Mouse (Mus musculus) embryonic facial prominence, embryonic 11.5 days (tissue): ENCODE measurements around the gene Med17. TPM values are rescaled to one million over a fixed set of nuclear protein-coding genes. Genes with fewer than 3 reads are reported as not detected.
"Not testable (repeated sequence)": the region's sequence is repeated elsewhere in the genome, so short reads cannot be mapped to it uniquely, and the experiment has no call there.

Experiments used
- ATAC-seq: fragments of 200-750 bp; cut with Nextera tagmentation; replicated peaks from 2 replicates; pipeline ENCODE4 v1.8.0; 2017; ENCODE audit warnings: low read depth; ENCODE audit not compliant: insufficient number of reproducible peaks, low FRiP score, low TSS enrichment
- DNase-seq: peaks from one replicate; pipeline ENCODE4 v3.0.0-alpha.2; 2015; ENCODE audit warnings: low spot score
- H3K27ac ChIP-seq: fragments of 300-500 bp; sonication (generic); replicated peaks from 2 replicates; pipeline ENCODE4 v1.5.1; 2014; ENCODE audit warnings: mild to moderate bottlenecking, low read depth, low read length, control low read depth
- H3K27me3 ChIP-seq: fragments of 300-500 bp; sonication (generic); 2 replicates; pipeline ENCODE4 v1.6.1; 2014; ENCODE audit warnings: mild to moderate bottlenecking, low read length, moderate library complexity, mixed read lengths; ENCODE audit not compliant: control insufficient read depth, insufficient read depth
- H3K36me3 ChIP-seq: fragments of 300-500 bp; sonication (generic); replicated peaks from 2 replicates; pipeline ENCODE4 v1.6.1; 2014; ENCODE audit warnings: low read depth, mild to moderate bottlenecking, low read length, moderate library complexity, mixed read lengths; ENCODE audit not compliant: control insufficient read depth, insufficient read depth
- H3K4me1 ChIP-seq: fragments of 300-500 bp; sonication (generic); 2 replicates; pipeline ENCODE4 v1.6.1; 2014; ENCODE audit warnings: low read length, mixed read lengths; ENCODE audit not compliant: control insufficient read depth, insufficient read depth
- H3K4me2 ChIP-seq: fragments of 300-500 bp; sonication (generic); 2 replicates; pipeline ENCODE4 v1.6.1; 2014; ENCODE audit warnings: low read depth, mild to moderate bottlenecking, control low read depth, low read length, moderate library complexity
- H3K4me3 ChIP-seq: fragments of 300-500 bp; sonication (generic); 2 replicates; pipeline ENCODE4 v1.5.1; 2014; ENCODE audit warnings: low read depth, low read length, control low read depth
- H3K9ac ChIP-seq: fragments of 300-500 bp; sonication (generic); replicated peaks from 2 replicates; pipeline ENCODE4 v1.6.1; 2014; ENCODE audit warnings: mild to moderate bottlenecking, control low read depth, low read length
- H3K9me3 ChIP-seq: fragments of 300-500 bp; sonication (generic); replicated peaks from 2 replicates; pipeline ENCODE4 v1.6.1; 2016; ENCODE audit warnings: mild to moderate bottlenecking, low read length, inconsistent platforms, mixed read lengths; ENCODE audit not compliant: control insufficient read depth
- WGBS: fragments of 180-500 bp; shearing (Covaris S2); extraction: QIAGEN DNeasy Blood & Tissue Kit; methylation state at CpG from one replicate; pipeline ENCODE4 v1.1.7; 2014; 5-methylcytosine and 5-hydroxymethylcytosine counted together
- polyA plus RNA-seq: library from polyadenylated mRNA; unstranded; fragments of >200 nt; fragmentation: Nextera tagmentation; extraction: Ambion mirVana; gene quantifications from 2 replicates; pipeline ENCODE4 v1.2.1, GENCODE M21; 2014

The Med17 gene
- polyA plus RNA-seq, 1 experiment from 2014 or later = 38.8 TPM

- H3K9me3 ChIP-seq, H3K4me3 ChIP-seq, H3K36me3 ChIP-seq, H3K4me1 ChIP-seq, H3K9ac ChIP-seq, H3K4me2 ChIP-seq, H3K27me3 ChIP-seq, H3K27ac ChIP-seq, DNase-seq, ATAC-seq: not testable (repeated sequence)
- WGBS = 79% methylated on average over 6 of the region's 6 CpGs
Observed at GRCm38 (mm10) chr9:15302006-15302405, 22.3 kb upstream of the Med17 start.

GRCm38 (mm10) chr9:15301399-15301798, 21.7 kb upstream of the Med17 start:
- WGBS = 23% methylated on average over 6 of the region's 6 CpGs
- Histone ChIP-seq H3K27ac (no peak overlapping the region), H3K27me3 (no peaks in the 10 kb centered on the region), H3K9me3 (no peaks in the 10 kb centered on the region), H3K36me3 (no peaks in the 10 kb centered on the region), H3K4me2 (no peak overlapping the region), H3K9ac (no peak overlapping the region), H3K4me3 (no peak overlapping the region), H3K4me1 (no peaks in the 10 kb centered on the region)
- no peak for ATAC-seq
- no peak for DNase-seq

GRCm38 (mm10) chr9:15300056-15300455, 20.3 kb upstream of the Med17 start:
- H3K9ac ChIP-seq = no peak overlapping the region
- no peaks in the 10 kb centered on the region for H3K9me3 ChIP-seq
- H3K36me3 ChIP-seq = no peaks in the 10 kb centered on the region
- no peak for ATAC-seq
- no peaks in the 10 kb centered on the region for H3K27me3 ChIP-seq
- 87% methylated on average over 5 of the region's 5 CpGs for WGBS
- H3K4me1 ChIP-seq = no peaks in the 10 kb centered on the region
- no peak overlapping the region for H3K27ac ChIP-seq
- no peak overlapping the region for H3K4me3 ChIP-seq
- no peak overlapping the region for H3K4me2 ChIP-seq
- DNase-seq = no peak

- 58% methylated on average over 2 of the region's 2 CpGs for WGBS
Observed at GRCm38 (mm10) chr9:15298451-15298850, 18.7 kb upstream of the Med17 start.

GRCm38 (mm10) chr9:15297112-15297511, 17.4 kb upstream of the Med17 start:
- Histone ChIP-seq H3K4me3 (no peak overlapping the region), H3K4me2 (no peak overlapping the region), H3K27ac (no peak overlapping the region), H3K4me1 (no peaks in the 10 kb centered on the region), H3K27me3 (no peaks in the 10 kb centered on the region), H3K36me3 (no peaks in the 10 kb centered on the region), H3K9ac (no peak overlapping the region), H3K9me3 (no peaks in the 10 kb centered on the region)
- WGBS = 91% methylated on average over 7 of the region's 7 CpGs
- no peak for ATAC-seq
- DNase-seq = no peak

More at GRCm38 (mm10) chr9:15298451-15298850, 18.7 kb upstream of the Med17 start:
- Histone ChIP-seq H3K4me3 (no peak overlapping the region), H3K36me3 (no peaks in the 10 kb centered on the region), H3K4me1 (no peaks in the 10 kb centered on the region), H3K4me2 (no peak overlapping the region), H3K9me3 (no peaks in the 10 kb centered on the region), H3K9ac (no peak overlapping the region), H3K27ac (no peak overlapping the region), H3K27me3 (no peaks in the 10 kb centered on the region)
- DNase-seq (no peak), ATAC-seq (no peak)

GRCm38 (mm10) chr9:15289251-15289650, 9.5 kb upstream of the Med17 start:
- Histone ChIP-seq H3K27me3 (no peaks in the 10 kb centered on the region), H3K9ac (no peak overlapping the region), H3K4me2 (no peak overlapping the region), H3K27ac (no peak overlapping the region), H3K9me3 (no peaks in the 10 kb centered on the region), H3K4me1 (no peaks in the 10 kb centered on the region), H3K36me3 (no peaks in the 10 kb centered on the region), H3K4me3 (no peak overlapping the region)
- DNase-seq (no peak), ATAC-seq (no peak)
- 85% methylated on average over 6 of the region's 6 CpGs for WGBS

- ATAC-seq (no peak), DNase-seq (no peak)
- H3K36me3 ChIP-seq = no peaks in the 10 kb centered on the region
- H3K9ac ChIP-seq = no peak overlapping the region
- H3K27me3 ChIP-seq = no peaks in the 10 kb centered on the region
- H3K4me2 ChIP-seq = no peak overlapping the region
- 86% methylated on average over 3 of the region's 3 CpGs for WGBS
- H3K27ac ChIP-seq = no peak overlapping the region
- no peaks in the 10 kb centered on the region for H3K9me3 ChIP-seq
- H3K4me1 ChIP-seq = no peaks in the 10 kb centered on the region
- H3K4me3 ChIP-seq = no peak overlapping the region
Observed at GRCm38 (mm10) chr9:15288402-15288801, 8.7 kb upstream of the Med17 start.

GRCm38 (mm10) chr9:15287846-15288245, 8.1 kb upstream of the Med17 start:
- 49% methylated on average over 6 of the region's 6 CpGs for WGBS

More at GRCm38 (mm10) chr9:15287846-15288245, 8.1 kb upstream of the Med17 start:
- Histone ChIP-seq H3K9me3 (no peaks in the 10 kb centered on the region), H3K4me3 (no peak overlapping the region), H3K36me3 (no peaks in the 10 kb centered on the region), H3K27ac (no peak overlapping the region), H3K4me2 (no peak overlapping the region), H3K27me3 (no peaks in the 10 kb centered on the region), H3K4me1 (no peaks in the 10 kb centered on the region), H3K9ac (no peak overlapping the region)
- DNase-seq = no peak
- no peak for ATAC-seq
